Mouse (Mus musculus): ENCODE measurements around the gene Rnf130.

Gene Rnf130

DNA sequence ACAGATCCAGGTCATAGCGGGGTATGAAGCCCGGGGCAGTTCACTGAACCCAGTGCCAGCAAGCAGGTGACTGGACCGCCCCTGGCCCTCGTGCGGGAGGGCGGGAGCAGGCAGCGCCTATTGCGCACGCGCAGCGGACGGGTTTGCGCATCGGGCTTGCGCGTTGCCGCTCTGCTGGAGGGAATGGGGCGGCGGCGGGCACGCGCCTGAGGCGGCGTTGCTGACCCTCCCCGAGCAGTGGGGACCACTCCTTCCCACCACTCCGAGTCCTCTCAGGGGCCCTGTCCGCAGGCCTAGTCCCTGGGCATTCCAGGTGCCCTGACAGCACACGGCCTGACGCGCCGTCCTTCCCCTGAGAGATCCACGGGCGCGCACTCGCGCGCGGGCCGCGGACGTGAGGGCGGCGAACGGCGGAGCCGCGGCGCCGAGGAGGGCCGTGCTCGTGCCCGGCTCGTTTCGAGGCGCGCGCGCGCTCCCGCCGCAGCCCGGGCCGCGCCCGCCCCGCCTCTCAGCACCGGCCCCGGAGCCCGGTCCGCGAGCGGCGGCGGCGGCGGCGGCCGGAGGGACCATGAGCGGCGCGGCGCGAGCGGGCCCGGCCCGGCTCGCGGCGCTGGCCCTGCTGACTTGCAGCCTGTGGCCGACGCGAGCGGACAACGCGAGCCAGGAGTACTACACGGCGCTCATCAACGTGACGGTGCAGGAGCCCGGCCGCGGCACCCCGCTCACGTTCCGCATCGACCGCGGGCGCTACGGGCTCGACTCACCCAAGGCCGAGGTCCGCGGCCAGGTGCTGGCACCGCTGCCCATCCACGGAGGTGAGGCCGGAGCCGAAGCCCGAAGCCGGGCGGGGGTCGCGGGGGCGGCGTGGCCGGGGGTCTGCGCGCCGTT, at the start of gene Rnf130:
TSS of gene Rnf130 (plus strand) at position 514 of the 888 bp plus-strand sequence.
- peak; percentile 72 for DNase-seq (ENCODE audit: low read depth, low spot score)

DNA sequence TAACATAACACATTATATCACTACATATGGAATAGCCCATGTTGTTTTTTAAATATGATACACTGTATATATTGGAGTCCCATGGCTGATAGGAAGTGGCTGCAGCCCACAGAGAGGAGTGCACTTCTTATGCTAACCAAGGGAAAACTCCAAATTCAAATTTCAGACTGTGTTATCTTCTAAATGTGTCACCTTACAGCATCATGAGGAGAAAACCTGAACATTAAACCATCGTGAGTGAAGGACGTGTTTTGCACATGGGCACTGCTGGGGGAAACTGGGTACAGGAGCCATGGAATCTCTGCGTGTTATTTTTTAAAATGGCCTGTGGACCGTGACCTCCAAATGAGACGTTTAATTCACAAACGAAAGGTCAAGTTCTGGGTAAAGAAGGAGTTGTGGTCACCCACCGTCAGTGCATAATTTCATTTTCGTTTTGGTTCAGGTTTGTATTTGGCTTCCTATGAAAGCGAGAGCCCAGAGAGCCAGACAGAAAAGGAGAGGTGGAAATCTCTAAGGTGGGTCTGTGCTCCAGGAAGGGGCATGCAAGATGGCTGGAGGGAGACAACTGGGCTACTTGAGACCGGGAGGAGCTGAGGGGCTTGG, 47.1 kb upstream of the Rnf130 start:
- DNase-seq (ENCODE audit: low read depth, low spot score), result no peak

DNA sequence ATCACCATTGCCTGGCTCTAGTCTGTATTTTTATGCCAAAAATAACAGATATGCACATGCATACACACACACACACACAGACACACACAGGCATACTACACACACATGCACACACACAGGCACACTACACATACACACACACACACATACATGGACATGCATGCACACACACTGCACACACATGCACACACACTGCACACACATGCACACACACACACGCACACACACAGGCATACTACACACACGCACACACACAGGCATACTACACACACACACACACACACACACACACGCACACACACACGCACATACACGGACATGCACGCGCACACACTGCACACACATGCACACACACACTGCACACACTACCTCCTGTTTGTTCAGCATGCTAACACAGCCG, 46.2 kb upstream of the Rnf130 start:
- no peak for DNase-seq (ENCODE audit: low read depth, low spot score)

DNA sequence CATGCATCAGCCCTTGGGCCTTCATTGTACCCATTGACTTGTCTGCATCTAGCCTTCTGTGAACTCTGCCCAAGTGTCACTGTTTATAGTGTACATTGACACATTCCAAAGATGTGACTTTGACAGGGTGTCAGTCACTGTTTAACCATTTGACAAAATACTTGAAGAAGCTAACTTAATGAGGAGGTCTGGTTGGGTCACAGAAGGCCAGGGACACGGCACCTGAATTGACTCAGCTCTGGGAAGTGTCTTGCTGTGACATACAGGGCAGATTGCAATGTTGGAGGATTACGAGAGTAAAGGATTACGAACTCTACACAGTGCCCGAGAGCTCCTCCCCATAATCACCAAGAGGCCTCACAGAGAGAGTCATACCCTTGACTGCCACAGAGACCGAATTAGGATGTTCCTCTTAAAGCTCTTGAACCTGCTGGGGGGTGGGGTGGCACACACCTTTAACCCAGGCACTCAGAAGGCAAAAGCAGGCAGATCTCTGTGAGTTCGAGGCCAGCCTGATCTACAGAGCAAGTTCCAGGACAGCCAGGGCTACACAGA, 44.4 kb upstream of the Rnf130 start:
- no peak for DNase-seq (ENCODE audit: low read depth, low spot score)

DNA sequence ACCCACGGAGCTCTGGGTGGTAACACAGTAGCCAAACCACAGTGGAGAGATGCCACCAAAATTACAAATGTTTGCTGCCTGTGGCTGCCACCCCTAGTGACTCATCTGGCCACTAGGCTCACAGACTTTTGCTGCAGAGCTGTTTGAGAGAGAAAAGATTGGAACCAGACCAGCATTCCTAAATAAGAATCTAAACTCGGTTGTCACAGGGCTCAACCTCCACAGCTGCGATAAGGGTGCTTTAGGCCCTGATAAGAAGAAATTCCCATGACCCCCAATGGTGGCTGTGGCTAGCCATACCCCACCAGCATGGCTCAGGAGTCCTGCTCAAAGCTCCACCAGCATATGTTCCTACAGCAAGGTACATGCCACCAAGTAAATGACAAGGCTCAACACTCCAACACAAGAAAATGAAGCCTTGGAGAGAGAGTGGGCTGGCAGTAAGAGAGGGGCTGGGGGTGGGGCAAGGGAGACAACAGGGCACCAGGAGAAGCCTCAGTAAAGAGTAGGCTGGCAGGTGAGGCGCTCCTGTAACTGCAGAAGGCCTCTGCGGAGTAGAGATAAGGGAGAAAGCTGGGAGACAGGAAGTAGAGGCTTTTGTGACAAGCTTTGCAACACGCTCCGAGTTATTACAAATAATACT, 43.7 kb upstream of the Rnf130 start:
- no peak for DNase-seq (ENCODE audit: low read depth, low spot score)

DNA sequence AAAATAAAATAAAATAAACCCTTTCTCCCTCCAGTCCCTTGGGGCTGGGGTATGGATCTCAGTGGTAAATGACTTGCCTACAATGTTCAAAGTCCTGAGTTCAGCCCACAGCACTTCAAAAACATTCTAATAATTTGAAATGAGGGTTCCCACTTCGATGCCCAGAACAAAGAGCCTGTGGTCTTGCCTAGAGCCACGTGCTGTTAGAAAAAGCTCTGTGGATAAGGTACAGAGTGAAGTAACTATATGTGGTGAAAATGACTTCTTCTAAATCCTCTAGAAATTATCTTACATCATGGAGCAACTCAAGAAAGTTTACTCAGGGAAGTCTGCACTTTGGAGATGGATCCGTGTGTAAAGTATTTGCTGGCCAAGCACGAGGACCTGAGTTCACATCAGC, 43.1 kb upstream of the Rnf130 start:
- no peak for DNase-seq (ENCODE audit: low read depth, low spot score)

DNA sequence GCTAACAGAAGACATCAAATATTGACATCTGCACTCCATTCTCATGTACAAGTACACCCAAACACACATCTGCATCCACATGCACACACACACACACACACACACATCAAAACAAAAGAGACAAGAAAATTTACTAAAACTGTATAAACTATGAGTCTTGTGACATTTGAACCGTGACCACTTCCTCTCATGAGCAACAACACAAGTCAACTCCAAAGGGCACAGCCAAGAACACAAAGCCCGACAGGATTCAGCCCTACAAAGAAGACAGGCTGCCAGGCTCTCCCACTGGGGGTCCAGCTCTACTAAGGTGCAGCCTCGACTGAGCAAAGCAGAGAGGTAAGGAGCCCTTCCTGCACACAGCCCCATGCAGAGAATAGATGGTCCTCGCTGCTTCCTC, 42.3 kb upstream of the Rnf130 start:
- DNase-seq (ENCODE audit: low read depth, low spot score), result no peak

DNA sequence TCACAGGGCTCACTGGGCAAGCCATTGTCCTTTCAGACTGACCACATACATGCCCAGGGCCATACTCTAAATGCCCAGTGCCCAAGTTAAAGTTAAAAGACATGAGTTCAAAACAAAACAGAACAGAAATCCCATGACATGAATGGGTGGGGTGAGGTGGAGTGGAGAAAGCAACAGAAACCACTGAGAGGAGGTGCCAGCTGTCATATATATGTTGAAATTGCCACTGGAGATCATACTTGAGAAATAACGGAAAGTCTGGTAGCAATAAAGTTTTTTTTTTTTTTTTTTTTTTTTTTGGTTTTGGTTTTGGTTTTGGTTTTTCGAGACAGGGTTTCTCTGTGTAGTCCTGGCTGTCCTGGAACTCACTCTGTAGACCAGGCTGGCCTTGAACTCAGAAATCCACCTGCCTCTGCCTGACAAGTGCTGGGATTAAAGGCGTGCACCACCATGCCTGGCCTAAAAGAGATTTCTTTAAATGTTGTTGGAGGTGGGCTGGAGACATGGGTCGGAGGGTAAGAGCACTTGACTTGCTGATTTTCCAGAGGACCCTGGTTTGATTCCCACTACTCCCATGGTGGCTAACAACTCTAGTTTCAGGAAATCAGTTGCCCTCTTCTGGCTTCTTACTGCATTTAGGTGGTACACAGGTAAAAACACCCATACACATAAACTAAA, 41.1 kb upstream of the Rnf130 start:
- no peak for DNase-seq (ENCODE audit: low read depth, low spot score)

DNA sequence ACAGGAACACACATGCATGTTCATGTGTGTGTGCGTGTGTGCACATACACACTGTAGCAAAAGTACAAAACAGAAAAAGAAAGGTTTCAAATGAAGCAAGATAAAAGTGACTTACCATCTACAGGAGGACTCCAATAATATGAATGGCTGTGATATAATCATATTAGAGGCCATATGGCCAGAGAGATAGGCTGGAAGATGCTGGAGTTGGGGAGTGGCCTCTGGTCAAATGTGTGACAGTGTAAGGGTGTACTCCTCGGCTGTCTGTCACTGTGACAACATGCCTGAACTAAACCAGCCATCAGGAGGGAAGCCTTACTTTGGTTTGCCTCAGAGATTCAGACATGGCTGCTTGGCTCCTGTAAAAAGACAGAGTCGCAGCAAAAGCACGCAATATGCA, 40.1 kb upstream of the Rnf130 start:
- DNase-seq (ENCODE audit: low read depth, low spot score), result no peak

DNA sequence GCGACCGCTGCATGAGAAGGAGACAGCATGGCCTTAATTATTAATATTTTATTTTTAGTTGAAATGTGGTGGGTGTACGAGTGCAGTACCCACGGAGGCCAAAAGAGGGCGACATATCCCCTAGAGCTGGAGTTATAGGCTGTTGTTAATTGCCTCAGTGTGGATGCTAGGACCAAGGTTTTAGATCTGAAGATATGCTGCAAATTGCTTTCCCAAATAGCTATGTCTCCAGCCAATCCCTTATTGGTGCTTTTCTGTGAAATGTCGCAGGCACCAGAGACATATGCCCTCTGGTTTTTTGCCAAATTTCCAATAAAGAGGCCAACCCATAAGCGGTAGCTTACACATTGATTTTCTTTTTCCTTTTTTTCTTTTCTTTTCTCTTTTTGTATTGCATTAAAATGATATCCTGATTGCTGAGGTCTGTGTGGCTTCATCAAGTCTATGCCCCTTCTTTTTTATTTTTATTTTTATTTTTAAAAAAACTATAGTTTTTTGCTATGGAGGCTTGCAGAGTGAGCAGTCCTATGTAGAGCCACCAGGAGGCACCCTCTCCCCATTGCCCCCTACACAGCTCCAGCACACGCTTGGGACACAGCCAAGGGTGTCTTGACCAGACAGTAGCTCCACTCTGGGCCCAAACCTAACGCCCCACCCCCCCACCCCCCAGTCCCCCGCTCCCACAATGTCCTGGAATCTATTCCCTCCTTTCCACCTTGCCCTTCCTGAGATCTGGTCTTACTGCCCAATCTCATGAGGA, 38.7 kb upstream of the Rnf130 start:
- peak; percentile 26 for DNase-seq (ENCODE audit: low read depth, low spot score)

DNA sequence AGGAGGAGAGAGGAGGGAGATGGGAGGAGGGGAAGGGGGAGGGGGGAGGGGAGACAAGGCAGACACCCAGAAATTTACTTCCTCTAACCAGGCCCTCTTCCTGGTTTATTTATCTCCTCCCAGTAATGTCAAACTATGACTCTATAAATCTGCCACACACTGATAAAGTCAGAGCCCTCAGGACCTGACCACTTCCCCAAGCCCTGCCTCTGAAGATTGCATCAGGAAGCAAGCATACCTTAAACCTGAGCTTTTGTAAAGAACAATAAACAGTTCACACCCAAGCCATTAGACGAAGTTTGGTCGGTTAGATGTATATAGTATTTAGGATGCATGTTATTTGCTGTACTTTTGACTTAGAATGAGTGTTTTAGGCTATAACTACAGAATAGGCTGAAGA, 30.6 kb upstream of the Rnf130 start:
- no peak for DNase-seq (ENCODE audit: low read depth, low spot score)

DNA sequence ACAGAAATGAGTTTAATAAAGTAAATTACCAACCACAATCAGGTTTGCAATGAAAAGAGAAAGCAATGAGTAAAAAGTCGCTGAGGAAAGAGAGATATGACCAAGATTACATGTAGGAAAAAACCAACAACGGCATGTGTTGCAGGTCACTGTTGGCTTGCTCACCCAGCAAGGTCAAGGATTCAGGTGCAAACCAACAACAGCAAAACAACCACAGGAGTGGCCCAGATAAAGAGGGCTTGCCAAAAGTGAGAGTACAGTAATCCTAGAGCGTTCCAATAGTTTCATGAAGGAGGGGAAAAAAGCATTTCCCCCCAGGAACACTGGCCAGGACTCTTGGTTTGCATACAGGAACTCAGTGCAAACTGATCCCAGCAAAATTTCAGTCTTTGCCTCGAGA, 28.7 kb upstream of the Rnf130 start:
- DNase-seq (ENCODE audit: low read depth, low spot score), result no peak

DNA sequence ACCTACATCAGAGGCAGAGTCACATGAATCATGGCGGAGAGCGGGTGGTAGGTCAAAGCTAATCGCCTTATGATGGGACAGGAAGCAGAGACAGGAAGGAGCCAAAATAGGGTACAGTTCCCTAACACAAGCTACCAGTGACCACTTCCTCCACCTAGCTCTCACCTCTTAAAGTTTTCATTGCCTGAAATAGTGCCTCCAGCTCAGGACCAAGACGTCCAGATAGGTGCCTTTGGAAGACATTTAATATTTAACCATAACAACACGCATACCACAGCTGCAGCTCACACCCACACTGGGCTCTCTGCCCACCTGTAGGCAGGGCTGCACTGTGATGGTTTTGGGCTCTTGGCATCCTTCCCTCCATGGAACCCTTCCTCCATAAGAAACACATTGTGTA, 27.8 kb upstream of the Rnf130 start:
- peak; percentile 23 for DNase-seq (ENCODE audit: low read depth, low spot score)

DNA sequence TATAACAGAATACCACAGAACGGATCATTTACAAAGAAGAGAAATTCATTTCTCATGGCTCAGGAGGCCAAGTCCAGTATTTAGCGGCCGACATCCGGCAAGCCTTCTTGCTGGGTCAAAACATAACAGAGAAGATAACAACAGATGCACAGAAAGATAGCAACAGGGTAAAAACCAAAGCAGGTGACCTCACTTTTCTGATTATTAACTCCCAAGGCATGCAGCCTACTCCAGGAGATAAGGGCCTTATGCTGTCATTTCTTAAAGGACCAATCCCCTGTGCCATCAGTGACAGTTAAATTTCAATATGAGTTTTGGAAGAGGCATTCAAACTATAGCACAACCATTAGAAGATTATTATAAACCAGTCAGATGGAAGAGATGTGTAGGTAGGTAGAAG, 22.3 kb upstream of the Rnf130 start:
- DNase-seq (ENCODE audit: low read depth, low spot score), result no peak

DNA sequence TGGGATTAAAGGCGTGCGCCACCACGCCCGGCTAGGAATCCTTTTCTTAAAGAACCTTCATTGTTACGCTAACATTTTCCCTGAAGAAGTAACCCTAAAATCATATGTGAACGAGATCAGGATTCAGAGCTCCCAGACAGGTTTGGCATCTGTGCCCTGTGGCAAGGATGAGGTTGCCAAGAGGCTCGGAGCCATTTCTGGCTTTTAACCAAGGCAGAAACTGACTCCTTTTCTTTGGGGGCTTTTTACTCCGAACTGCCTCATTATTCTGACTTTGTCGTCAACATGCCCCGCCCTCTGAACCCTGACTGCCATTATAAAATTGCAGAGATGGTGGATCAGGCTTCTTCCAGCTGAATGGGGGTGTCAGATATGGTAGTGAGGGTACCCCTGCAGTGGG, 17.4 kb upstream of the Rnf130 start:
- no peak for DNase-seq (ENCODE audit: low read depth, low spot score)

DNA sequence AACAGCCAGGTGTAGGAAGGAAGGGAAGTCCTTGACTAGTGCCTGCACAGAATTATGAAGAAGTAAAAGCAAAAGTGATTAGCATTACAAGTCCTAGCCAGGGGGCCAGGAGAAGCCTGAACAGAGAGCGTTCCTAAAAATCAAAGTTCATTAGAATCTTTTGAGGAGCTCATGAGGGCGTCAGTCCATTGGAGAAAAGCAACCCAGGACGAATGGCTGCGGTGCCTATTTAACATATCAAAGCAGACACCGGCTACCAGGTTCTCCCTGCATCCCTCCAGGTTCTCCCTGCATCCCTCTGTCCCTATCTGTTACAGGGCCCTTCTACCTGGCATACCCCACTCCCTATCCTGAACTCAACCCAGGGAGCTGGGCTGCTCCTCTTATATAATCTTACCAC, 16.9 kb upstream of the Rnf130 start:
- no peak for DNase-seq (ENCODE audit: low read depth, low spot score)

DNA sequence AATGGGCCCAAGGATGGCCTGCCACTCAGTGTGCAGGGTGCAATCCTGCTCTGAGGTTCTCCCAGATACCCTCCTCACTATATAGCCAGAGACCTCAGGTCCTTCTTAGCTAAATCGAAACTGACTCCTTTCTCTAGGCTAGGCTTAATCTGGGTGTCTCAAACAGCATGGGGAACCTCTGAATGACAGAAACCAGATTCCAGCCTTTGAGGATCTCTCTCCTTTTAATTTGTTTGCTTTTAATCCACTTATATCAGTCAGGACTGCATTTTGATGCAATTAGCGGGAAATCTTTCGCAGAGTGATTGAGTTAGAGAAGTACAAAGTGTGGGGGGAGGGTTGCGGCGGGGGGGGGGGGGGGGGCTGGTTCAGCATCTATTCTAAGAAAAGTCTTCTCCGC, 12.1 kb upstream of the Rnf130 start:
- no peak for DNase-seq (ENCODE audit: low read depth, low spot score)

DNA sequence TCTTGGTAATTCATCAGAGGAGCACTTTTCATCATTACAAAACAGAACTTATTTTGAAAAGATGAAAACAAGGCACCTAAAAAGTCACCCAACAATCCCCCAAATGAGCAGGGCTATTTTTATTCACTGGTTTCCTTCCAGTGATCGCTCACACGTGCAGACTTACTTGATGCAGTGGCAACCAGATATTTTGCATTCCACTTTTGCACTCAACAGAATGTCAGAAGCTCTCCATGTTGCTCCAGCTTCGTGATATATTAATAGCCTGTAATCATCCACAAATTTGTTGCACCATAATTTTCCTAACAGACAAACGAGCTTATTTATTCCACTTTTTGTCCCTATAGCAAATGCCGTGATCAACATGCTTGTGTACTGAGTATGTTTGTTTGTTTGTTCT, 8.6 kb upstream of the Rnf130 start:
- DNase-seq (ENCODE audit: low read depth, low spot score), result no peak

DNA sequence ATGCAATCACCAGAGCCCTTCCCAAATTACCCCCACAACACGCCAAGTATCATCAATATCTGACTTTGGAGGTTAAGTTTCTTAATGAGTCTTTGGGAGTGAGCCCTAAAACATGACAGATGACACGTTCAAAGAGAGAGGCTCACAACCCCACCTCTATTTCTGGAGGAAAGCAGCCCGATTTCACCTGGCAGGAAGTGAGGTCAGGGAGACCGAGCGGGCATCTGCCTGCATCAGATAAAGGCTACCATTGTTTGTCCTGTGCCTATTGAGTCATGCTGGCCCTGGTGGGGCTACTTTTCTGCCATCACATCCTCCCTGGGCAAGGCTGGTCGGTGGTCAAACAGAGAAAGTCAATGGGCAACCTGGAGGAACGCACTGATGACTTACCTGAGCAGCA, 7.6 kb upstream of the Rnf130 start:
- DNase-seq (ENCODE audit: low read depth, low spot score), result no peak

DNA sequence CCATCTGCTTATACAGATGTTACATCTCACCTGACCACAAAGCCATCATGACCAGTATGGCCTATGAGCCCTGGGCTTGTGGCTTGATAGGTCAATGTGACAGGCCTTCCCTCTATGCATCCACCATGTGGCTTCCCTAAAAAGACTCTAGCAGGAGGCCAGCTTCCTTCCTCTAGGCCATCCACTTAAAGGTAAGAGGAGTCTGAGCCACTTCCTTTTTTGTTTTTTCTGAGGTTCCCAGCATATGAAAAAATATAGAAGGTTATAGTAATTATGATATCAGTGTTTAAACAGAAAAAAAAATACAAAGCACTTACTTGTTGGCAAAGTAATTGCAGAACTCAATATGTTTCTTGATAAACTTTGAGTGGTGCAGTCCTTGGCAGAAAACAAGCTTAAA, 6.3 kb upstream of the Rnf130 start:
- no peak for DNase-seq (ENCODE audit: low read depth, low spot score)

DNA sequence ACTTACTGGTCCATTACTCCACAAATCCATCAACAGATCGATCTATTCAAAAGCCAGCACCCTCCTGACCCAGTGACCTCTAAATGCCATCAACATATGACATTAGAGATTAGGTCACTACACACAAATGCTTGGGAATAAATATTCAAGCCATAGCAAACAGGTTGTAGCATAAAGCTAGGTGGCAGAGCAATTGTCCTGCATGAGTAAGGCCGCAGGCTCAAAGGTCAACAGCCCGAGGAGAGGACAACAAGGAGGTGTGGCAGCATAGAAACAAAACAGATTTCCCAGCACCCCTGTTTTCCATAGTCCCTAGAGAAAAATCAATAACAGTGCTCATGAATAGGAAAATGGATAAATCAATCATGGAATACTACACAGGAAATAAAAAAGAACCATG, 3.1 kb upstream of the Rnf130 start:
- no peak for DNase-seq (ENCODE audit: low read depth, low spot score)

Measured in telencephalon, adult 2 months (tissue).